Mouse (Mus musculus): Measurements from ENCODE around the gene Nexn. TPM values are rescaled to one million over a fixed set of nuclear protein-coding genes. Genes with fewer than 3 reads are reported as not detected.

Gene Nexn
- polyA plus RNA-seq, 1 experiment from 2014 or later: 18.1 TPM

DNA sequence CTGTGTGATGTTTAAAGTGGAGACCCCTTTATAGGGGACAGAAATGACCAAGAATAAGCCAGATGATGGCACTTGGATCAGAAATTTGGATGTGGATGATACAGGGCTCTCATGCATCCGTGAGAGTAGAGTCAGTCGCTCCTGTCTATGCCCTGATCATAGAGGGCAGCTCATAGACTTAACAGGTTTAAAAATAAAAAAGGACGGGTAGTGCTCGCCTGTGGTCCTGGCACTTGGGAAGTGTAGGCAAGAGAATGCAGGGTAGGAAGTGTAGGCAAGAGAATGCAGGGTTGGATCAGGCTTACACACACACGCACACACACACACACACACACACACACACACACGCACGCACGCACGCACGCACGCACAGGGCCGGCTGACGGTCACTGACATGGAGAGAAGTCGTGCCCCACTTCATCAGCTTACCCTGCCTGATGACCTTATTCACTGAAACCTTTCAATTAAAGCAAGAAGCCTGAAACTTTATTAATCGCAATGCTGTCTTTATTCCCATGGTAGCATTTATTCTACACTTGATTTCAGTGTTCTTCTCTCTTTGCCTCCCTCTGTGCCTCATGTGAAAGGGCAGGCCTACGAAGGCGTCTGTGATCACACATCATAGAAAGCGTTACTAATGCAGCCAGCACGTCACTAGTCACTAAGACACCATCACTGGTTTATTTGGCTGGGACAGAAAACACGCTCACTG is 7.0 kb upstream of the Nexn start:
- DNase-seq (ENCODE audit: low spot score): no peak

DNA sequence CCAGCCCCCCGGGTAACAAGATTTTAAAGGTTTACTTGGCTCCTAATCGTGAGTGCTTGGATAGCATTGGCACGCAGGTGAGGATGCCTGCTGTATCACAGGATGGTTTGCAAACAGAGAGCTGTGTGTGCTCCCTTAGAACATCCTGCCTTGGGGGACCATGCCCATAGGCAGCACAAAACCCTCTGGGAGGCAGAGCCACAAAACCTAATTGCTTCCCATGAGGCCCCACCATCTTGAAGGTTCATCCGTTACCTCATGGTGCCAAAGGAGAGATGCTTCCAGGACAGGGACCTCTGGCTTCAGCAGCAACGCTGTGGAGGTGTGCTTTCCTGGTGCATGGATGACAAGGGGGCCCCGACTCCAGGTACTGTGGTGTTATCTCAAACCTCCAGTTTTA is 5.7 kb upstream of the Nexn start:
- DNase-seq (ENCODE audit: low spot score) (no peak), ATAC-seq (replicated peaks; ENCODE audit: low FRiP score, low read depth) (no peak)
- WGBS: 84% methylated on average over 6 of the region's 6 CpGs
- H3K4me3 ChIP-seq (replicated peaks; ENCODE audit: low read depth, low read length): no peak overlapping the region
- H3K4me1 ChIP-seq (replicated peaks; ENCODE audit: insufficient read depth, low read length): no peaks in the 10 kb centered on the region
- no peak overlapping the region for H3K4me2 ChIP-seq (ENCODE audit: low read length)
- H3K27me3 ChIP-seq (ENCODE audit: insufficient read depth, low read length): no peaks in the 10 kb centered on the region
- no peak for TF ChIP-seq CTCF (IDR thresholded peaks at IDR 0.05; ENCODE audit: low read depth)
- no peak overlapping the region for H3K9ac ChIP-seq (ENCODE audit: low read depth, low read length)
- H3K36me3 ChIP-seq (ENCODE audit: insufficient read depth, low read length): no peaks in the 10 kb centered on the region
- no peak overlapping the region for H3K27ac ChIP-seq
- H3K9me3 ChIP-seq (replicated peaks; ENCODE audit: low read length): no peaks in the 10 kb centered on the region

More for the DNA sequence above, 7.0 kb upstream of the Nexn start:
- Histone ChIP-seq H3K4me1 (replicated peaks; ENCODE audit: insufficient read depth, low read length) (no peaks in the 10 kb centered on the region), H3K36me3 (ENCODE audit: insufficient read depth, low read length) (no peaks in the 10 kb centered on the region), H3K27me3 (ENCODE audit: insufficient read depth, low read length) (no peaks in the 10 kb centered on the region), H3K4me2 (ENCODE audit: low read length) (no peak overlapping the region), H3K27ac (no peak overlapping the region), H3K9ac (ENCODE audit: low read depth, low read length) (no peak overlapping the region), H3K9me3 (replicated peaks; ENCODE audit: low read length) (no peaks in the 10 kb centered on the region), H3K4me3 (replicated peaks; ENCODE audit: low read depth, low read length) (no peak overlapping the region)
- no peak for ATAC-seq (replicated peaks; ENCODE audit: low FRiP score, low read depth)
- no peak for TF ChIP-seq CTCF (IDR thresholded peaks at IDR 0.05; ENCODE audit: low read depth)
- 81% methylated on average over 20 of the region's 20 CpGs for WGBS

DNA sequence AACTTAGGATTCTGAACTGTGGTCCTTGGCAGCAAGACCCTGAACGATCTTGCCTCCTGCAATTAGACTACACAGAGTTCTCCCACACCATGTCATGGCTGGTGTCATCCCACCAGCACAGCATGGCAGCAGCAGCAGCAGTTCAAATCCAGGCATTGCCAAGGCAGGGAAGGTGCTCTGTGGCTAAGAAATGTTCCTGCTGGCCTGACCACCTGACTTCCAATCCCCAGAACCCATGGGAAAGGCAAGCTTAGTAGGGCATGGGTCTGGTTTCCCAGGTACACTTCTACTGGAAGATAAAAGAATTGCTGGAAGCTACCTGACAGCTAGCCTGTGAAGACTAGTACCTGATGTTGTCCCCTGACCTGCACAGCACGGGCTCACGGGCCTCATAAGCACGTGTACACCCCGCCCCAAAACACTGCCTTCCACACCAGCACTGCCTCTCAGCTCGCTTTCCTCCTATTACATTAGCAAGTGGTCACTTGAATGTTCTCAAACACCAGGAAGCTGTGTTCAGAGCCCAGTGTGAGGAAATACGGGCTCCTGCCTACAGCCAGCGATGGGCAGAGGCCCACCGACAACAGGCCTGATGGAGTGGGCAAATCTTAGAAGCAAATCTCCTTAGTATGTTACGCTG is 5.0 kb upstream of the Nexn start:
- WGBS: 89% methylated on average over 10 of the region's 10 CpGs
- TF ChIP-seq CTCF (IDR thresholded peaks at IDR 0.05; ENCODE audit: low read depth): no peak
- no peak overlapping the region for H3K4me2 ChIP-seq (ENCODE audit: low read length)
- no peak overlapping the region for H3K4me3 ChIP-seq (replicated peaks; ENCODE audit: low read depth, low read length)
- ATAC-seq (replicated peaks; ENCODE audit: low FRiP score, low read depth): no peak
- H3K9me3 ChIP-seq (replicated peaks; ENCODE audit: low read length): no peaks in the 10 kb centered on the region
- H3K9ac ChIP-seq (ENCODE audit: low read depth, low read length): no peak overlapping the region
- no peak for DNase-seq (ENCODE audit: low spot score)
- no peaks in the 10 kb centered on the region for H3K27me3 ChIP-seq (ENCODE audit: insufficient read depth, low read length)
- no peaks in the 10 kb centered on the region for H3K36me3 ChIP-seq (ENCODE audit: insufficient read depth, low read length)
- H3K27ac ChIP-seq: no peak overlapping the region
- H3K4me1 ChIP-seq (replicated peaks; ENCODE audit: insufficient read depth, low read length): no peaks in the 10 kb centered on the region

DNA sequence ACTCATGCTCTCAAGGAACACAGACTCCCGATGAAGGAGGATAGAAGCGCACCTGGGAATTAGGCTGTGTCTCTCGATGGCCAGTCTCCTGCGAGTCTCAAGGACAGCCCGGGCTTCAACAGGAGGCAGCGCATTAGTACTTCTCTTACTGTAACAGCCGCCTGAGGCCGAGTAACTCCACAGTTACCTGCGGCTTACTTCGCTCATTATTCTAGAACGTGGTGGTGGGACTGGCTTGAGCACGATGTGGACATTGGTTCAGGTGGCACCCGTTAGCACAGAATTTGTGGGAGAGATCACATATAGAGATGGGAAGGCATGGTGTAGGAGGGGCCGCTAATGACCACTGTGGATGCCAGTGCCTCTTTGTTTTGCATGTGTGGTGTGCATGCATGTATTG is 1.9 kb upstream of the Nexn start:
- H3K27me3 ChIP-seq (ENCODE audit: insufficient read depth, low read length): no peaks in the 10 kb centered on the region
- H3K4me2 ChIP-seq (ENCODE audit: low read length): no peak overlapping the region
- H3K4me1 ChIP-seq (replicated peaks; ENCODE audit: insufficient read depth, low read length): 0 out of 2 replicates have a peak, but pooled peaks cover 3% of the 10 kb centered on the region
- no peak overlapping the region for H3K4me3 ChIP-seq (replicated peaks; ENCODE audit: low read depth, low read length)
- WGBS: 92% methylated on average over 14 of the region's 14 CpGs
- H3K36me3 ChIP-seq (ENCODE audit: insufficient read depth, low read length): no peaks in the 10 kb centered on the region
- H3K9me3 ChIP-seq (replicated peaks; ENCODE audit: low read length): no peaks in the 10 kb centered on the region
- TF ChIP-seq CTCF (IDR thresholded peaks at IDR 0.05; ENCODE audit: low read depth): no peak
- ATAC-seq (replicated peaks; ENCODE audit: low FRiP score, low read depth) (no peak), DNase-seq (ENCODE audit: low spot score) (no peak)
- no peak overlapping the region for H3K9ac ChIP-seq (ENCODE audit: low read depth, low read length)
- no peak overlapping the region for H3K27ac ChIP-seq

DNA sequence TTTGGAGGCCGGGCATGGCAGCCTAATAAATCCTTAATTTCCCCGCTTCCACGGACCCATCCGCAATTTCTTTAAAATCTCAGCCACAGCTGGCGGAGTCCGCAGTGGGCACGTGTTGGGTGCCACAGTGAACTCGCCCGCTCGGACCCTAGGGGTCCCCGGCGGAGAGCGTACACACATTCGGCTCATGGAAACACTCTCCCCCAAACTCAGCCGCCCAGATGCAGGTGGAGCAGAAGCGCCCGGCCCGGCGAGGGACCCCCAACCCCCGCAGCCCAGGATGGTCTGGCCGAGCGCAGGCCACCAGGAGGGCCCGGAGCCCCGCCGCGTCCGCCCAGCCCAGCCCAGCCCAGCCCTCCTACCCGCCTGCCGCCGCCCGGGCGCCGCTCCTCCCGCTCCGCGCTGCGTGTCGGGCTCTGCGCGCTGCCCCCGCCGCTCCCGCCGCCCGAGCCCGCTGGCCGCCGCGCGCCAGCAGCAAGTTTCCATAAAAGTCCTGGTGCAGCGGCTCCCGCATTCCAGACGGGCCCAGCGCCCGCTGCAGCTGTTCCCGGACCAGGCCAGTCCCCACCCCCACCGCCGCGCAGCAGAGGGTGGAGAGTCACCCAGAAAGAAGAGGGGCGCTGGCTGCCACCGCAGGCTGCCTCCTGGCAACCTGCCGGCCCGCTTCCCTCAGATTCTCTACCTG is 657 bp downstream of the Nexn start:
- Histone ChIP-seq H3K4me3 (replicated peaks; ENCODE audit: low read depth, low read length) (peak overlapping the region; percentile 52), H3K4me1 (replicated peaks; ENCODE audit: insufficient read depth, low read length) (0 out of 2 replicates have a peak, but pooled peaks cover 7% of the 10 kb centered on the region), H3K9ac (ENCODE audit: low read depth, low read length) (peak overlapping the region; percentile 79), H3K27me3 (ENCODE audit: insufficient read depth, low read length) (no peaks in the 10 kb centered on the region), H3K27ac (peak overlapping the region; percentile 58), H3K9me3 (replicated peaks; ENCODE audit: low read length) (no peaks in the 10 kb centered on the region), H3K36me3 (ENCODE audit: insufficient read depth, low read length) (no peaks in the 10 kb centered on the region), H3K4me2 (ENCODE audit: low read length) (peak overlapping the region; percentile 90)
- DNase-seq (ENCODE audit: low spot score) (peak; percentile 81), ATAC-seq (replicated peaks; ENCODE audit: low FRiP score, low read depth) (peak; percentile 84)
- TF ChIP-seq CTCF (IDR thresholded peaks at IDR 0.05; ENCODE audit: low read depth): no peak
- 1% methylated on average over 60 of the region's 63 CpGs for WGBS

DNA sequence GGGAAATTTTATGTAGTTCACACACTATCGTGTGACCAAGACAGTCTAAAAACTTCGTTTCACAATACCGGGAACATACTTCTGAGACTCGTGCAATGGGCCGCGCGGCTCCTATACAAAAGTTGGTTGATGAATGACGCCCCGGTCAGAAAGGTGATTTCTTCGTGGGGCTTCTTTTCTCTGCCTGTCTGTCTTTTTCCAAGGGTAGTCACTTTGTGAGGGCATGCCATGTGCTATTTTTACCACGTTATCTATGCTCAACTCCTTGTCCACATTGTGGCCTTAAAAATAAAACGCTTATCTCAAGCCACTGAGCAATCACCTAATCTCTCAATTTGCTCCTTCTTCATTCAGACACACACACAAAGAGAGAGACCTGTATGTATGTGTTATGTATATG is 1.3 kb downstream of the Nexn start:
- no peak for DNase-seq (ENCODE audit: low spot score)
- Histone ChIP-seq H3K27ac (no peak overlapping the region), H3K36me3 (ENCODE audit: insufficient read depth, low read length) (no peaks in the 10 kb centered on the region), H3K9me3 (replicated peaks; ENCODE audit: low read length) (no peaks in the 10 kb centered on the region), H3K4me3 (replicated peaks; ENCODE audit: low read depth, low read length) (peak overlapping the region; percentile 52; the same call in 1 of the 2 replicates), H3K27me3 (ENCODE audit: insufficient read depth, low read length) (no peaks in the 10 kb centered on the region), H3K4me1 (replicated peaks; ENCODE audit: insufficient read depth, low read length) (0 out of 2 replicates have a peak, but pooled peaks cover 7% of the 10 kb centered on the region), H3K9ac (ENCODE audit: low read depth, low read length) (peak overlapping the region; percentile 79; the same call in 1 of the 2 replicates), H3K4me2 (ENCODE audit: low read length) (peak overlapping the region; percentile 90)
- no peak for TF ChIP-seq CTCF (IDR thresholded peaks at IDR 0.05; ENCODE audit: low read depth)
- no peak for ATAC-seq (replicated peaks; ENCODE audit: low FRiP score, low read depth)
- WGBS: 57% methylated on average over 12 of the region's 12 CpGs
